Mouse (Mus musculus) lung, embryonic 16.5 days (tissue): ENCODE measurements around the gene Daam1. TPM values are rescaled to one million over a fixed set of nuclear protein-coding genes. Genes with fewer than 3 reads are reported as not detected.
"Not testable (repeated sequence)": the region's sequence is repeated elsewhere in the genome, so short reads cannot be mapped to it uniquely, and the experiment has no call there.

ENCODE experiments used
- ATAC-seq: fragments of 200-750 bp; cut with Nextera tagmentation; 2 replicates; pipeline ENCODE4 v1.8.0; 2017; ENCODE audit warnings: low read depth, mild to moderate bottlenecking, moderate library complexity
- H3K27ac ChIP-seq: fragments of 300-500 bp; sonication (generic); 2 replicates; pipeline ENCODE4 v1.5.1; 2014; ENCODE audit warnings: mild to moderate bottlenecking, control low read depth, low read length
- H3K27me3 ChIP-seq: fragments of 300-500 bp; sonication (generic); 2 replicates; pipeline ENCODE4 v1.6.1; 2014; ENCODE audit warnings: low read depth, low read length, mixed read lengths; ENCODE audit not compliant: control insufficient read depth, insufficient read depth
- H3K36me3 ChIP-seq: fragments of 300-500 bp; sonication (generic); 2 replicates; pipeline ENCODE4 v1.6.1; 2014; ENCODE audit warnings: low read length; ENCODE audit not compliant: control insufficient read depth, insufficient read depth
- H3K4me1 ChIP-seq: fragments of 300-500 bp; sonication (generic); replicated peaks from 2 replicates; pipeline ENCODE4 v1.6.1; 2014; ENCODE audit warnings: low read length, mixed read lengths; ENCODE audit not compliant: control insufficient read depth, insufficient read depth
- H3K4me2 ChIP-seq: fragments of 300-500 bp; sonication (generic); 2 replicates; pipeline ENCODE4 v1.6.1; 2014; ENCODE audit warnings: low read depth, low read length, control low read depth
- H3K4me3 ChIP-seq: fragments of 300-500 bp; sonication (generic); 2 replicates; pipeline ENCODE4 v1.5.1; 2014; ENCODE audit warnings: mild to moderate bottlenecking, low read length, control low read depth
- H3K9ac ChIP-seq: fragments of 300-500 bp; sonication (generic); 2 replicates; pipeline ENCODE4 v1.6.1; 2014; ENCODE audit warnings: low read length, control low read depth
- H3K9me3 ChIP-seq: fragments of 300-500 bp; sonication (generic); 2 replicates; pipeline ENCODE4 v1.6.1; 2016; ENCODE audit warnings: low read length; ENCODE audit not compliant: control insufficient read depth
- WGBS: fragments of 180-500 bp; shearing (Covaris S2); extraction: QIAGEN DNeasy Blood & Tissue Kit; methylation state at CpG from one replicate; pipeline ENCODE4 v1.1.7; 2014; 5-methylcytosine and 5-hydroxymethylcytosine counted together
- polyA plus RNA-seq: library from polyadenylated mRNA; unstranded; fragments of >200 nt; fragmentation: Nextera tagmentation; extraction: Ambion mirVana; gene quantifications from 2 replicates; pipeline ENCODE4 v1.2.1, GENCODE M21; 2015

Daam1 gene
- polyA plus RNA-seq, 1 experiment from 2014 or later: 16.0 TPM

GRCm38 (mm10) chr12:71839653-71840052, 8.8 kb downstream of the Daam1 start:
- Histone ChIP-seq H3K4me1 (peaks cover 74% of the 10 kb centered on the region), H3K9me3 (no peaks in the 10 kb centered on the region), H3K27me3 (no peaks in the 10 kb centered on the region), H3K9ac (no peak overlapping the region), H3K4me3 (no peak overlapping the region), H3K4me2 (no peak overlapping the region), H3K36me3 (no peaks in the 10 kb centered on the region), H3K27ac (no peak overlapping the region)
- ATAC-seq: no peak
- 88% methylated on average over 3 of the region's 3 CpGs for WGBS

GRCm38 (mm10) chr12:71840430-71841186, 9.7 kb downstream of the Daam1 start:
- no peaks in the 10 kb centered on the region for H3K36me3 ChIP-seq
- no peak overlapping the region for H3K9ac ChIP-seq
- WGBS: 36% methylated on average over 6 of the region's 6 CpGs
- H3K4me3 ChIP-seq: no peak overlapping the region
- peak; percentile 30; the same call in 1 of the 2 replicates for ATAC-seq
- peak overlapping the region; percentile 35 for H3K27ac ChIP-seq
- no peak overlapping the region for H3K4me2 ChIP-seq
- H3K27me3 ChIP-seq: no peaks in the 10 kb centered on the region
- no peaks in the 10 kb centered on the region for H3K9me3 ChIP-seq
- peaks cover 65% of the 10 kb centered on the region for H3K4me1 ChIP-seq

- 19% methylated on average over 3 of the region's 3 CpGs for WGBS
- Histone ChIP-seq H3K4me1 (peaks cover 52% of the 10 kb centered on the region), H3K36me3 (no peaks in the 10 kb centered on the region), H3K27me3 (no peaks in the 10 kb centered on the region), H3K4me3 (no peak overlapping the region), H3K4me2 (no peak overlapping the region), H3K9me3 (no peaks in the 10 kb centered on the region), H3K27ac (peak overlapping the region; percentile 2; the same call in 1 of the 2 replicates), H3K9ac (no peak overlapping the region)
- ATAC-seq: peak; percentile 75
These were observed 11.1 kb downstream of the Daam1 start for GRCm38 (mm10) chr12:71842006-71842405.

- H3K9me3 ChIP-seq: no peaks in the 10 kb centered on the region
- H3K9ac ChIP-seq: no peak overlapping the region
- H3K4me3 ChIP-seq: no peak overlapping the region
- H3K36me3 ChIP-seq: no peaks in the 10 kb centered on the region
- WGBS: 42% methylated on average over 2 of the region's 2 CpGs
- H3K27ac ChIP-seq: peak overlapping the region; percentile 2; the same call in 1 of the 2 replicates
- H3K4me2 ChIP-seq: no peak overlapping the region
- H3K4me1 ChIP-seq: peaks cover 46% of the 10 kb centered on the region
- no peak for ATAC-seq
- no peaks in the 10 kb centered on the region for H3K27me3 ChIP-seq
These were observed 11.7 kb downstream of the Daam1 start for GRCm38 (mm10) chr12:71842588-71842987.

GRCm38 (mm10) chr12:71845486-71845885, 14.6 kb downstream of the Daam1 start:
- Histone ChIP-seq H3K4me3 (no peak overlapping the region), H3K36me3 (no peaks in the 10 kb centered on the region), H3K9ac (no peak overlapping the region), H3K27me3 (no peaks in the 10 kb centered on the region), H3K4me2 (no peak overlapping the region), H3K4me1 (peaks cover 28% of the 10 kb centered on the region), H3K9me3 (no peaks in the 10 kb centered on the region), H3K27ac (no peak overlapping the region)
- no peak for ATAC-seq
- 81% methylated on average over 5 of the region's 5 CpGs for WGBS

GRCm38 (mm10) chr12:71846416-71846815, 15.5 kb downstream of the Daam1 start:
- WGBS: 94% methylated on average over 4 of the region's 4 CpGs
- H3K4me2 ChIP-seq, ATAC-seq, H3K27me3 ChIP-seq, H3K9ac ChIP-seq, H3K27ac ChIP-seq, H3K4me3 ChIP-seq, H3K36me3 ChIP-seq, H3K9me3 ChIP-seq: not testable (repeated sequence)
- peaks cover 20% of the 10 kb centered on the region for H3K4me1 ChIP-seq

GRCm38 (mm10) chr12:71847024-71847423, 16.1 kb downstream of the Daam1 start:
- not testable (repeated sequence) for H3K27ac ChIP-seq, ATAC-seq, H3K4me3 ChIP-seq, H3K9ac ChIP-seq, H3K36me3 ChIP-seq, H3K27me3 ChIP-seq, H3K4me2 ChIP-seq, H3K9me3 ChIP-seq
- whole genome bisulfite sequencing: 92% methylated on average over 6 of the region's 6 CpGs
- peaks cover 17% of the 10 kb centered on the region for H3K4me1 ChIP-seq

- Histone ChIP-seq H3K27ac (no peak overlapping the region), H3K9me3 (no peaks in the 10 kb centered on the region), H3K4me3 (no peak overlapping the region), H3K9ac (no peak overlapping the region), H3K4me2 (no peak overlapping the region), H3K27me3 (no peaks in the 10 kb centered on the region), H3K36me3 (no peaks in the 10 kb centered on the region), H3K4me1 (peaks cover 13% of the 10 kb centered on the region)
- 67% methylated on average over 5 of the region's 5 CpGs for WGBS
- no peak for ATAC-seq
These were observed 16.7 kb downstream of the Daam1 start for GRCm38 (mm10) chr12:71847617-71848016.

GRCm38 (mm10) chr12:71848037-71848776, 17.3 kb downstream of the Daam1 start:
- Histone ChIP-seq H3K4me1 (peaks cover 17% of the 10 kb centered on the region), H3K27ac (no peak overlapping the region)
- 62% methylated on average over 5 of the region's 5 CpGs for WGBS

More at GRCm38 (mm10) chr12:71848037-71848776, 17.3 kb downstream of the Daam1 start:
- Histone ChIP-seq H3K4me3 (no peak overlapping the region), H3K4me2 (no peak overlapping the region), H3K9me3 (no peaks in the 10 kb centered on the region), H3K27me3 (no peaks in the 10 kb centered on the region), H3K9ac (no peak overlapping the region), H3K36me3 (no peaks in the 10 kb centered on the region)
- no peak for ATAC-seq
